In genomic region chr3:101541571-101541970, GRCm38 (mm10) we compare ENCODE assay signal across 27 mouse cellular contexts.
DNase-seq lines count a peak whose midpoint lies in the region; ATAC-seq lines count a peak whose summit lies in the region.
"Had no signal": no experiment of that assay in that cellular context is flagged by ENCODE, and none has a peak within 500 bp of the region (broad histone marks: within the 10 kb centered on the region; RNA-seq: fewer than 3 reads in every experiment).

No protein-coding gene starts in this region.

- H3K4me3 ChIP-seq in hindbrain, embryonic 10.5 days = no peak overlapping the region
- no peak overlapping the region for H3K4me3 ChIP-seq in hindbrain, embryonic 16.5 days (ENCODE audit: low read length)
- H3K4me3 ChIP-seq: embryonic facial prominence, embryonic 10.5 days; embryonic facial prominence, embryonic 13.5 days; forebrain, embryonic 10.5 days; forebrain, embryonic 13.5 days; gastrocnemius, adult 2 months had no signal

- no peaks in the 10 kb centered on the region for H3K9me3 ChIP-seq in hindbrain, embryonic 10.5 days
- H3K9me3 ChIP-seq in hindbrain, embryonic 16.5 days (ENCODE audit: control insufficient read depth, low read length) = no peaks in the 10 kb centered on the region
- H3K9me3 ChIP-seq: embryonic facial prominence, embryonic 10.5 days; embryonic facial prominence, embryonic 13.5 days; forebrain, embryonic 10.5 days; forebrain, embryonic 13.5 days had no signal

- peak overlapping the region; percentile 68 for H3K27ac ChIP-seq in hindbrain, embryonic 10.5 days
- no peak overlapping the region for H3K27ac ChIP-seq in hindbrain, embryonic 16.5 days (ENCODE audit: low read depth, low read length)
- H3K27ac ChIP-seq: embryonic facial prominence, embryonic 10.5 days; embryonic facial prominence, embryonic 13.5 days; forebrain, embryonic 13.5 days; gastrocnemius, adult 2 months; hindbrain, embryonic 14.5 days had no signal

- no peak overlapping the region for H3K9ac ChIP-seq in hindbrain, embryonic 16.5 days (ENCODE audit: low read depth, low read length)
- H3K9ac ChIP-seq: embryonic facial prominence, embryonic 13.5 days; forebrain, embryonic 13.5 days; hindbrain, embryonic 14.5 days had no signal

- H3K27me3 ChIP-seq in hindbrain, embryonic 10.5 days (ENCODE audit: insufficient read depth, poor library complexity, severe bottlenecking) = no peaks in the 10 kb centered on the region; the same call in 1 of the 2 replicates
- H3K27me3 ChIP-seq in hindbrain, embryonic 16.5 days (replicated peaks; ENCODE audit: control insufficient read depth, insufficient read depth, low read length) = no peaks in the 10 kb centered on the region
- H3K27me3 ChIP-seq: embryonic facial prominence, embryonic 13.5 days; forebrain, embryonic 13.5 days; Patski had no signal

- H3K36me3 ChIP-seq in hindbrain, embryonic 10.5 days = no peaks in the 10 kb centered on the region
- H3K36me3 ChIP-seq in hindbrain, embryonic 16.5 days (ENCODE audit: control insufficient read depth, insufficient read depth, low read length) = no peaks in the 10 kb centered on the region
- H3K36me3 ChIP-seq: embryonic facial prominence, embryonic 10.5 days; embryonic facial prominence, embryonic 13.5 days; forebrain, embryonic 10.5 days had no signal

- no peak for ATAC-seq in hindbrain, embryonic 16.5 days
- peak; percentile 52 for ATAC-seq in inflammation-experienced regulatory T-cells, adult 6 months
- no peak for ATAC-seq in megakaryocyte, adult 5-6 weeks (ENCODE audit: poor library complexity, severe bottlenecking)
- ATAC-seq: forebrain, embryonic 13.5 days; forebrain, embryonic 16.5 days; intestine, postnatal 0 days; Patski had no signal

- WGBS in hindbrain, embryonic 10.5 days = 47% methylated on average over 6 of the region's 6 CpGs
- WGBS in hindbrain, embryonic 16.5 days = 42% methylated on average over 6 of the region's 6 CpGs

- H3K4me1 ChIP-seq in hindbrain, embryonic 10.5 days (replicated peaks) = peaks cover 8% of the 10 kb centered on the region
- no peaks in the 10 kb centered on the region for H3K4me1 ChIP-seq in hindbrain, embryonic 16.5 days (ENCODE audit: control insufficient read depth, insufficient read depth, low read depth, low read length)
- H3K4me1 ChIP-seq: forebrain, embryonic 13.5 days had no signal

- H3K4me2 ChIP-seq in hindbrain, embryonic 16.5 days (ENCODE audit: low read length) = no peak overlapping the region
- H3K4me2 ChIP-seq: embryonic facial prominence, embryonic 13.5 days; forebrain, embryonic 13.5 days; heart, embryonic 11.5 days; hindbrain, embryonic 14.5 days had no signal

- DNase-seq in hindbrain, embryonic 10.5 days (ENCODE audit: low spot score) = no peak
- DNase-seq in CD4-positive helper T cell, adult 2 months (ENCODE audit: low read depth, low spot score) = peak; percentile 54
- DNase-seq in T-cell, adult 2 months (ENCODE audit: low spot score) = peak; percentile 10
- no peak for DNase-seq in Muller cell, postnatal 12 days (ENCODE audit: inconsistent ontology term)
- no peak for DNase-seq in frontal cortex, adult 2 months (ENCODE audit: extremely low spot score in 1 of 2, low spot score in 1 of 2)
- DNase-seq: adrenal gland, adult 8-10 months; adrenal gland, postnatal 25 days; cerebellum, adult 11-12 months; cerebellum, adult 8-10 months; cerebellum, postnatal 10 days; cerebellum, postnatal 36 days; embryo, embryonic 11 days; gastrocnemius, adult 2 months; gastrocnemius, postnatal 14 days; heart, adult 11 months had no signal

Comparison
In these comparisons a context has a peak if more than half of its experiments do, and no peak if none do; other contexts are left out.
1. DNase-seq: peak in CD4-positive helper T cell, adult 2 months (single experiment) and T-cell, adult 2 months (single experiment); none in hindbrain, embryonic 10.5 days (single experiment), Muller cell, postnatal 12 days (single experiment) and frontal cortex, adult 2 months (0 of 2).